Mouse (Mus musculus): ENCODE results near the gene Fto.

Fto gene

GRCm38 (mm10) chr8:91390369-91391020 is 77.2 kb downstream of the Fto start:
- no peak for DNase-seq (ENCODE audit: low spot score in 2 of 2)

DNA sequence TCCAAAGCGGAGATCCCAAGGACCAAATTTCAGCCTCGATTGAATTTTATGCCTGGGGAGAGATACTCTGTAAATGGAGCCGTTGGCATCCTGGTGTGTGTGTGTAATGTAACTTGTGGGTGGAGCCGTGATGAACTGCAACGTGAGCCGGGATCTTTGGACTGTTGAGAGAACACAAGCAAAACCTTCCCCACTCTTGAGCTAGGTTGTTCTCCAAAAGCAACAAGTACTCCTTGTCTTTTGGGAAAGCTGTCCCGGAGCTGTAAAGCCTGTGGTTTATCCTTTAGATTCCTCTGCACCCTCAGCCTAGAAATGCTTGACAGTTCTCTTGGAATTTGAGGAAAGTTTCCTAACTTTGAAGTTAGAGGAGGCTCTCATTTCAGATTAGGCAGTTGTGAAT is 78.9 kb downstream of the Fto start:
- no peak for DNase-seq (ENCODE audit: low spot score in 2 of 2)

DNA sequence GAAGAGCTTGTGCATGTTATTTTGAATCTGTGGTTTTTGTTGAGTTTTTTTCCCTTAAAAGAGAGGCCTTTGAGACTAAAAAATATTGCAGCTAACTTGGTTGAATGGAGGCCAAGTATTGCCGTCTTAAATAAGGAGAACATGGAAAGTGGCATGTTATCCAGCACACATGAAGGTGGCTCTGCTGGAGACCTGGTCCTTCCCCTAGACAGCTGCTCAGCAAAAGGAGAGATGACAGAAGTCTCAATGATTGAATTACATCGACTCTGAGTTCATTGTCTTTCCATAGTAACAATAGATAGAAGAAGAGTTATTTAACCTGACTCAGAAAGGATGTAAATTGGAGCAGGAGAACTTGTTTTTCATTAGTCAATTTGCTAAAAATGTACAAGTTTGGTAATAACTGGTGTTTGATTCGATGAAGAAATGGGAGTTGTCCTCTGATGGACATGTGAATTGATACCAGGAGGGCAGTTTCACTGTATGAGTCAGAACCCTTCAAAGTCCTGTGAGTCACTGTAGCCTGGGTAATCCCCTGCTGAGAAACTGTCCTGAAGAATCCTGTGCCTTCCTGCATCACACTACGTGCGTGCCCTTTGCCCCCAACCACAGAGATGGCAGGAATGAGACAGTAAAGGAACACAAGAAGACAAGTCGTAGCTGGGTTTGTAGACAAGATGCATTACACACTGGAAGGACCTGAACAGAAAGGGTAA is 82.2 kb downstream of the Fto start:
- DNase-seq (ENCODE audit: low spot score in 2 of 2): no peak

- DNase-seq (ENCODE audit: low spot score in 2 of 2): no peak
Observed at GRCm38 (mm10) chr8:91398053-91398452, 84.7 kb downstream of the Fto start.

DNA sequence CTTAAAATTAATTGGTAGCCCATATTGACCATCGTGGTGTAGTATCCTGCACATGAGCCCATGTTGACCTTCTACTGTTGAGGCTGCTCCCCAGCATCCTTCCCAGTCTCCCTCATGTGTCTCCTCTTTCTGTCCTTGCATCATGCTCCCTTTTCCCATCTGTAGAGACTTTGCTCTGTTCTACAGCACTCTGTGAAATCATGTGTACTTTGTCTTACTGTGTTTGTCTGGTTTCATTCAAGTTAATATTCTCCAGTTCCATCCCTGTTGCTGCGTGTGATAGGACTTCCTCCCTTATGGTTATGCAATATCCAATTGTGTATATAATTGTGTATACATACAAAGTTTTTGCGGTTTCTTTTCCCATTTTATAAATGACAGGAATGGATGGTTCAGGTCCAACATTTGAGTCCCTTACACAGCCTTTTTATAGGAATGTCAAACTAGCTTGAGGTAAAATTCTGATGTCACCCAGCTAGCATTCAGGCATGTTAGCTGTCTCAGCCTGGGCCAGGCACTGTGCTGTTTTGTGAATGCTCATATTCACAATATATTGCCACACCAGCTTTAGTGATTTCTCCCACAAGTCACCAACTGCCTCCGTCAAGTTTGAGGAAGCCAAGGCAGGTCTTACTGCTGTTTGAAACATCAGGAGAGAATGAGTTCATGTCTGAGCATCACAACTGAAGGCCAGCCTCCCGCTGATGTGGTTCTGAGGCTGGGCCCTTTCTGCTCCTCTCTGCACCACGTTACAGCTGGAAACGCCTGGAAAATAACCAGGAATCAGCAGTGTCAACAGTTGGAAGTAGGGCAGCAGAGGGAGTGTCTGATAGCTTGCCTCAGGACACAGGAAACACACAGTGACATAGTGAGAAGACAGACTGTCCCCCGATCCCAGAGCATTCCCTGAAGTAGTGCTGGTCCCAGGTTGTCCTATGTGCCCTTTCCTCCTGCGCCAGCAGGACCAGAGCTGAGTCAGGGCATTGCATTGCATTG is 90.0 kb downstream of the Fto start:
- DNase-seq (ENCODE audit: low spot score in 2 of 2): no peak

DNA sequence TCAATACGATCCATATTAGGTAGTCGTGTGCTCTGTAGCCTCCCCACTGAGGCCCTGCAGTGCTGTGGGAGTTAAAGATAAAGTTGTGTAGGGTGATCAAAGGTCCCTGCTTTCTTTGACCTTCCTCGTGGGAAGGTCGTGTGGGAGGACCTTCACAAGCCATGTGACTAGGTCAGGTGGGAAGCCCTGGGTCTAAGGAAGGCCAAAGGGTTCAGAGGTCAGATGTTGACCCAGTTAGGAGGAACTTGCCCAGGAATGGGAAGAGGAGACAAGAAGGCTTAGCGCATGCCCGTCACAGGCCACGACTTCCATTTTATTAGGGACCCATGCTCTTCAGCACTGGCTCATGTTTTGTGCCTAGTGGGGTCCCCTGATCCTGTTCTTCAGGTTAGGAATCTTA is 91.0 kb downstream of the Fto start:
- no peak for DNase-seq (ENCODE audit: low spot score in 2 of 2)

DNA sequence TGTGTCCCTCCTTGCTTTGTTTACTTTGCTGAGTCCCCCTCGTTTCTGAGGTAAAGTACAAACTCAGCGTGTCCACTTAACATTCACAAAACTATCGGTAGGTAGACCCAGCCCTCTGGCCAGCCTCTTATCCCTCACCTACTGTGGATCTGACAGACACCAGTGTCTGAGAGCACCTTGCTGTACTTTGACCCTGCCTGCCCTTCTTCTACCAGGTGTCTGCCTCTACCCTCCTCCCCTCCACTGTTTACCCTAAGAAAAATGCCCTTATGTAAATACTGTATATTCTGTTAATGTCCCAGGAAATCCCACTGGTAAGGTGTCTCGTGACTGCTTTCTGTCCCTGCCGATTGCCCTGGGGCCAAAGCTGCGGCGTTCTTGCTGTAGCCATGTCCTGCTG is 91.8 kb downstream of the Fto start:
- no peak for DNase-seq (ENCODE audit: low spot score in 2 of 2)

- no peak for DNase-seq (ENCODE audit: low spot score in 2 of 2)
Observed at GRCm38 (mm10) chr8:91406624-91407290, 93.4 kb downstream of the Fto start.

- no peak for DNase-seq (ENCODE audit: low spot score in 2 of 2)
Observed at GRCm38 (mm10) chr8:91407880-91408279, 94.6 kb downstream of the Fto start.

GRCm38 (mm10) chr8:91410007-91410406 is 96.7 kb downstream of the Fto start:
- DNase-seq (ENCODE audit: low spot score in 2 of 2): no peak

- DNase-seq (ENCODE audit: low spot score in 2 of 2): no peak
Observed at GRCm38 (mm10) chr8:91424491-91425074, 111.3 kb downstream of the Fto start.

DNA sequence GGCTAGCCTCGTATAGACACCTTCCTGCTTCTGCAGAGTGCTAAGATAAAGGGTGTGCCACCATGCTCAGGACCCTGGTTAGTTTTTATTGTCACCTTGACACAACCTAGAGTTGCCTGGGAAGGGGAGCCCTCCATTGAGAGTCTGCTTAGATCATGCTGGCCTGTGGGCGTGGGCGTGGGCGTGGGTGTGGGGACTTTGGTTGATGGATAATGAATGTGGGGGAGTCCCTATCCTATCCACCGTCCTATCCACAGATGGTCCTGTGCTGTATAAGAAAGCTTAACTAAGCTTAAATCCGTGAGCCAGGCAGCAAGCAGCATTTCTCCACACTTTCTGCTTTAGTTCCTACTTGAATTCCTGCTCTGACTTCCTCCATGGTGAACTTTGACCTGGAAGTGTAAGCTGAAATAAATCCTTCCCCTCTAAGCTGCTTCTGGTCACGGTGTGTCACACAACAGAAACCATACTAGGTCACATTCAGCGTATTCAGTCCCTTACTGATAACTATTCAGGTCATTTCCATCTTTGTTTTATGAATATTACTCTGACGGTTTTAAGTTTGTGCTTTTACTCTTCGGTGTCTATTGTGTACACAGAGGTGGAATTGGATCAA is 112.0 kb downstream of the Fto start:
- peak in 1 of 2 experiments; percentile 17 for DNase-seq (ENCODE audit: low spot score in 2 of 2)

- DNase-seq (ENCODE audit: low spot score in 2 of 2): peak in 1 of 2 experiments; percentile 10
Observed at GRCm38 (mm10) chr8:91426496-91426895, 113.2 kb downstream of the Fto start.

DNA sequence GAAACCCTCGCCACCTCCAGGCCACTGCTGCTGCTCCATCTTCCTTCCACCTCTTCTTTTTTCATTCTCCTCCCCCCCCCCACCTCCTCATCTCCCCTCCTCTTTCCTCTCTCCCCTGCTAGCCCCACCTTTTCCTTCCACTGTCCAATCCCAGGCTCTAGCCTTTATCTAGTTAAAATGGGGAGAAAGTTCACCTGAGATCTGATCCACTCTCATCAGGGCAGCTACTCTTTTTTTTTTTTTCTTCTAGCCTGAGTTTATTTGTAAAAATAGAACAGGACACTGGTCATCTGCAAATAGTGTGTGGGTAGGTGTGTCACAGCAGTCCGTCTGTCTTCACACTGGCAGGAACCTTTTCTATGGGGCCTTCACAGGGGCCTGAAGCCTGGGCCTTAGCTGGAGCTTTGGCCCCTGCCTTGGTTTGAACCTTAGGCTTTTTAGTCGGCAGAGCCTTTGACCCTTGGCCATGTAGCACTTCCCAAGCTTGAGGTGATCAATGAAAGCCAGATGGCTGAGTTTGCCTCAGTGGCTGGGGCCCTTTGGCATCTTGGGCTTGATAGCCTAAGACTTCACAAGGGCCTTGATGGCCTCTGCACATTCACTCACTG is 117.1 kb downstream of the Fto start:
- DNase-seq (ENCODE audit: low spot score in 2 of 2): peak in 1 of 2 experiments; percentile 14

DNA sequence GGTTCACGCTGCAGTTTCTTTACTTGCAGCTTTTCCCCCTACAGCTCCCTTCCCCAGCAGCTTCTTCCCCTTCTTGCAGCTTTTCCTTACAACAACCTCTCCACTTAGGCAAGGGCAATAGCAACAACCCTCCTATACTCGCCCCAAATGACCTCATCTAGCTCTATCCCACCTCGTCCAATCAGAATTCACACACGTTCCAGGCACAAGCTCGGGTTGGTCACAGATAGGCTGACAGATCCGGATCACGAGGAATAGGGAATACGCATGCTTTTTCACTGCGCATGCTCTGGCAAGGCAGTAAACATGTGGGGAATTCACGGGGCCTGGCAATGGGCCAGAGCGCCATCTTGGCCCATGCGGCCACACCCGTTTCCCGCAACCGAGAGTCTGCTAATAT is 122.7 kb downstream of the Fto start:
- DNase-seq (ENCODE audit: low spot score in 2 of 2): peak in 1 of 2 experiments; percentile 11

GRCm38 (mm10) chr8:91443911-91444310 is 130.6 kb downstream of the Fto start:
- no peak for DNase-seq (ENCODE audit: low spot score in 2 of 2)

GRCm38 (mm10) chr8:91444636-91445410 is 131.5 kb downstream of the Fto start:
- DNase-seq (ENCODE audit: low spot score in 2 of 2): no peak

GRCm38 (mm10) chr8:91445516-91445915 is 132.2 kb downstream of the Fto start:
- DNase-seq (ENCODE audit: low spot score in 2 of 2): no peak

GRCm38 (mm10) chr8:91446008-91446407 is 132.7 kb downstream of the Fto start:
- DNase-seq (ENCODE audit: low spot score in 2 of 2): no peak
